Mouse (Mus musculus) heart, postnatal 0 days (tissue): ENCODE measurements around the gene Rasgrf2. TPM values are rescaled to one million over a fixed set of nuclear protein-coding genes. Genes with fewer than 3 reads are reported as not detected.

Experiments
- ATAC-seq: fragments of 200-750 bp; cut with Nextera tagmentation; 2 replicates; pipeline ENCODE4 v1.8.0; 2017; ENCODE audit warnings: low read depth, moderate number of reproducible peaks, moderate library complexity; ENCODE audit not compliant: insufficient read depth
- DNase-seq: peaks from one replicate; pipeline ENCODE4 v3.0.0-alpha.2; 2016; ENCODE audit warnings: low spot score
- H3K27ac ChIP-seq: fragments of 300-500 bp; sonication (generic); 2 replicates; pipeline ENCODE4 v1.5.1; 2014; ENCODE audit warnings: low read depth, mild to moderate bottlenecking
- H3K27me3 ChIP-seq: fragments of 300-500 bp; sonication (generic); 2 replicates; pipeline ENCODE4 v1.6.1; 2014; ENCODE audit warnings: low read length, mixed read lengths; ENCODE audit not compliant: control insufficient read depth, insufficient read depth
- H3K36me3 ChIP-seq: fragments of 300-500 bp; sonication (generic); replicated peaks from 2 replicates; pipeline ENCODE4 v1.6.1; 2014; ENCODE audit warnings: low read length, mixed read lengths; ENCODE audit not compliant: control insufficient read depth, insufficient read depth
- H3K4me1 ChIP-seq: fragments of 300-500 bp; sonication (generic); 2 replicates; pipeline ENCODE4 v1.6.1; 2014; ENCODE audit warnings: antibody characterized with exemption; ENCODE audit not compliant: control insufficient read depth, insufficient read depth
- H3K4me2 ChIP-seq: fragments of 300-500 bp; sonication (generic); 2 replicates; pipeline ENCODE4 v1.6.1; 2014; ENCODE audit warnings: low read depth, mild to moderate bottlenecking, low read length, moderate library complexity
- H3K4me3 ChIP-seq: fragments of 300-500 bp; sonication (generic); 2 replicates; pipeline ENCODE4 v1.5.1; 2014; ENCODE audit warnings: low read depth, low read length
- H3K9ac ChIP-seq: fragments of 300-500 bp; sonication (generic); replicated peaks from 2 replicates; pipeline ENCODE4 v1.6.1; 2014; ENCODE audit warnings: low read depth, low read length, mixed read lengths
- H3K9me3 ChIP-seq: fragments of 300-500 bp; sonication (generic); replicated peaks from 2 replicates; pipeline ENCODE4 v1.6.1; 2016; ENCODE audit warnings: low read length; ENCODE audit not compliant: control insufficient read depth
- CTCF ChIP-seq: IDR thresholded peaks from 2 replicates; pipeline ENCODE4 v1.5.1; 2016; ENCODE audit warnings: antibody characterized with exemption, control low read depth, low read depth
- EP300 ChIP-seq: IDR thresholded peaks from 2 replicates; pipeline ENCODE4 v1.6.1; 2016; ENCODE audit warnings: antibody characterized with exemption, low read depth
- WGBS: fragments of 180-500 bp; shearing (Covaris S2); extraction: QIAGEN DNeasy Blood & Tissue Kit; methylation state at CpG from one replicate; pipeline ENCODE4 v1.1.7; 2014; 5-methylcytosine and 5-hydroxymethylcytosine counted together
- polyA plus RNA-seq: library from polyadenylated mRNA; unstranded; fragments of >200 nt; fragmentation: Nextera tagmentation; extraction: Ambion mirVana; gene quantifications from 2 replicates; pipeline ENCODE4 v1.2.1, GENCODE M21; 2015
- total RNA-seq: library from RNA; depleted of rRNA; stranded (reverse); fragments of >200 nt; gene quantifications from 2 replicates; pipeline ENCODE4 v1.2.3, GENCODE M21; 2014; ENCODE audit warnings: low replicate concordance

Gene Rasgrf2
- total and polyA plus RNA-seq, 2 experiments from 2014 or later: 0.34 to 1.8 TPM

DNA sequence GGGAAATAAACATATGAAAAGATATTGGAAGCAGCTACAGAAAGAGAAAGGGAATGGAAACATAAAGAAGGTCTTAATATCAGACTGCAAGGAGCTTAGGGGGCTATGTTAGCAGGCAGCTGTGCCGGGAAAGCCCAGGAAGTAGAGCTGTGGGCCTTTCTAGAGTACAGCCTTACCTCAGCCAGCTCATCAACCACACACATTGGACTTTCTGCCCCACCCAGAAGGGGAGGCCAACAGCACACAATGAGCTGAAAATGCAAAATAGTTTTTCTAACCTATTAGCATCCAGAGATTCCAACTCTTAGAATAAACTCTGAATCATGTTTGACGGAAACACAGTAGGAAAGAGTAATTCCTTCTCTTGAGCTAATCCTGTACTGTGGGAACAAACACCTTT lies 154.9 kb downstream of the Rasgrf2 start:
- no peak for DNase-seq
- Histone ChIP-seq H3K4me3 (no peak overlapping the region), H3K9ac (no peak overlapping the region), H3K36me3 (no peaks in the 10 kb centered on the region), H3K4me1 (no peaks in the 10 kb centered on the region), H3K27ac (no peak overlapping the region), H3K27me3 (no peaks in the 10 kb centered on the region), H3K4me2 (no peak overlapping the region), H3K9me3 (no peaks in the 10 kb centered on the region)
- ATAC-seq: no peak
- TF ChIP-seq EP300 (no peak), CTCF (no peak)
- WGBS: 67% methylated on average over 2 of the region's 2 CpGs

DNA sequence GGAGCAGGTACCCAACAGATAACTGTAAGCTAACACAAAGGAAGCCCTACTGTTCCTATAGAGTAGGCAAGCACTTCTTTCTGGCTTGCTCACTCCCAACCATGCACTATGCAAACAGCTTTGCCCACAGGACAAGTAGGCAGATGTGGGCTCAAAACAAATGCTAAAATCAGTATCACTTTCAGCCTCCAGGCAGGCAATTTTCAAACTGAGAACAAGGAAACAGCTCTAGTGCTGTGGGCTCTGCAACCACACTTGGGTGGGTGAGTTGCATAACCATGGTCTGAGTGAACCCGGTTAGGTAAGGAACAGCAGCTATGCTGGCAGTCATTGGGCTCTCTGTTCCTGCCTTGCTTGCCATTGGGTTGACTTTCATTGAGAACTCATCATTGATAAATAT lies 157.3 kb downstream of the Rasgrf2 start:
- ATAC-seq (no peak), DNase-seq (no peak)
- Histone ChIP-seq H3K4me2 (no peak overlapping the region), H3K4me1 (no peaks in the 10 kb centered on the region), H3K27me3 (no peaks in the 10 kb centered on the region), H3K9ac (no peak overlapping the region), H3K27ac (no peak overlapping the region), H3K36me3 (no peaks in the 10 kb centered on the region), H3K4me3 (no peak overlapping the region), H3K9me3 (no peaks in the 10 kb centered on the region)
- TF ChIP-seq CTCF (no peak), EP300 (no peak)
- WGBS: 94% methylated on average over 1 of the region's 1 CpGs

DNA sequence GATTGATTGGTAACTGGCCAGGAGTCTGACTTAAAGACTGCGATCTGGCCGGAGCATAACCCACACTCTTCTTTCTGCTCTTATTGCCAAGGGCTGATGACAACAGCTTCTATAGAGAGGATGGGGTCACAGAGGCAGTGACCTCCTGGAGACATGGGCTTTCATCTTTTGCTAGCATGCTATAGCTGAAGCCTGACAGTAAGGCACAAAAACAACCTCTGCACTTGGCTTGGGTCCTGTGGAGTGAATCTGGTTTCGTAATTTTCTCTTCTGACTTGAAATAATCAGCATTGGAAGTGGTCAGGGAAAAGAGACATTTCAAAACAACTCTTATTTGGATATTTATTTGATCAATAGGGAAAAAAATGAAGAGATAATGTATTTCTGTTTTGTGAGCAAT lies 160.2 kb downstream of the Rasgrf2 start:
- DNase-seq: no peak
- WGBS: 93% methylated on average over 3 of the region's 3 CpGs
- TF ChIP-seq EP300 (no peak), CTCF (no peak)
- Histone ChIP-seq H3K27ac (no peak overlapping the region), H3K9me3 (no peaks in the 10 kb centered on the region), H3K4me1 (no peaks in the 10 kb centered on the region), H3K36me3 (no peaks in the 10 kb centered on the region), H3K9ac (no peak overlapping the region), H3K4me2 (no peak overlapping the region), H3K4me3 (no peak overlapping the region), H3K27me3 (no peaks in the 10 kb centered on the region)
- ATAC-seq: no peak

DNA sequence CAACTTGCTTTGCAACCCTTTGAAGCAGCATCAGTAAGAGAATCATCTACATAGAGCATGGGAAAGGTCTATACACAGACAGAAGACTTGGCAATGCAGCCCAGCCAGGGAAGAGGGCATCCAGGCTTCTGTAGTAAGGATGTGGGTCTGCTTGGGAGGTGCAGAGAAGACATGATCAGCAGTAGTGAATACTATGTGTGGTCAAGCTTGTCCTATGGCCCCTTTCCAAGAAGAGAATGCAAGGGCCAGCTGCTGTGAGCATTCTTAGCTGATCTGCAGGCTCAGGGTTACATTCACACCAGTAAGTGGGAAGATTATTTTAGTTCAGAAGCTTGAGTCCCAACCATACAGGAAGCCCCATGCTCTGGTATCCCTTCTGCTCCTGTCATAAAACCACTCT lies 175.0 kb downstream of the Rasgrf2 start:
- no peak for DNase-seq
- H3K36me3 ChIP-seq: no peaks in the 10 kb centered on the region
- H3K4me3 ChIP-seq: no peak overlapping the region
- no peaks in the 10 kb centered on the region for H3K9me3 ChIP-seq
- H3K4me2 ChIP-seq: no peak overlapping the region
- H3K27ac ChIP-seq: no peak overlapping the region
- H3K4me1 ChIP-seq: 0 out of 2 replicates have a peak, but pooled peaks cover 6% of the 10 kb centered on the region
- no peaks in the 10 kb centered on the region for H3K27me3 ChIP-seq
- no peak overlapping the region for H3K9ac ChIP-seq
- ATAC-seq: no peak
- TF ChIP-seq EP300 (no peak), CTCF (no peak)

DNA sequence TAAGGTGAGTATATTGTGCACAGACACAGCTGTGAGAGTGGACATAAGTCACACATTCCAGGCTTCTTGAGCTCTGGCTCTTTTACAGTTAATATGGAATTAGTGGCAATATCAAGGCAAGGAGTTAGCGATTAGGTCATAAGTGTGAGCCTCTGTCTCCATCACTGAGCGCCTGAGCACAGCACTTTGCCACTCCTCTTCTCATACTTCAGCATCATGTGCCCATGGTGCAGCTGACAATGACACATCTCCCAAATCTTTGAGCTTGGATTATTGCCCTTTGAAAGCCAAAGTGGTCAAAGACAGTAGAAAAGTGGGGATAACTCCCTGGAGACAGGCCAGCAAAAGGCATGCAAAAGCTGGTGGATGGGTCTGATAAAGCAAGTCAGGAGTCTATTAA lies 175.8 kb downstream of the Rasgrf2 start:
- H3K27ac ChIP-seq: no peak overlapping the region
- no peak overlapping the region for H3K4me3 ChIP-seq
- TF ChIP-seq CTCF (no peak), EP300 (no peak)
- no peak overlapping the region for H3K9ac ChIP-seq
- no peaks in the 10 kb centered on the region for H3K36me3 ChIP-seq
- H3K4me1 ChIP-seq: 0 out of 2 replicates have a peak, but pooled peaks cover 6% of the 10 kb centered on the region
- no peak overlapping the region for H3K4me2 ChIP-seq
- DNase-seq (no peak), ATAC-seq (no peak)
- no peaks in the 10 kb centered on the region for H3K9me3 ChIP-seq
- 75% methylated on average over 2 of the region's 2 CpGs for WGBS
- no peaks in the 10 kb centered on the region for H3K27me3 ChIP-seq

DNA sequence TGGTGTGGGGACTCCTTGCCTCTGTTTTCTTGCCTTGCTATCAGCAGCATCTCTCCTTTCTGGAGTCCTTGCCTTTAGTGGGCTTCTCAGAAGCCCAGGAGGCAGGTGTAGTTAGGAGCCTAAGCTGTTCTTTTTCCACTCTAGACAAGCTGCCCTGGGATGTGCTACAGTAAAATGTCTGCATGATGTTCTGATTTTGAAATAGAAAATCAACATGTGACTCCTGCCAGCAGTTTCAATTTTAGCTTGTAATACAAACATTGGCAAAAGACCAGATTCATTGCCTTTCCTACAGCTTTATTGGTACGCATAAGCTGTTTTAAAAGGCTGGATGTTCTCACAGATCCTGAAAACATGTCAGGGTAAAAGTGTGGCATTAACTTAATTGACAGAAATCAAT lies 176.3 kb downstream of the Rasgrf2 start:
- Histone ChIP-seq H3K4me1 (0 out of 2 replicates have a peak, but pooled peaks cover 6% of the 10 kb centered on the region), H3K27ac (no peak overlapping the region), H3K4me3 (no peak overlapping the region), H3K9me3 (no peaks in the 10 kb centered on the region), H3K27me3 (no peaks in the 10 kb centered on the region), H3K9ac (no peak overlapping the region), H3K36me3 (no peaks in the 10 kb centered on the region), H3K4me2 (no peak overlapping the region)
- ATAC-seq (no peak), DNase-seq (no peak)
- WGBS: 70% methylated on average over 1 of the region's 1 CpGs
- TF ChIP-seq EP300: no peak
- no peak for TF ChIP-seq CTCF
